Mouse (Mus musculus): Measurements from ENCODE around the gene Fga. TPM values are rescaled to one million over a fixed set of nuclear protein-coding genes. Genes with fewer than 3 reads are reported as not detected.

Gene Fga
- polyA plus RNA-seq, 1 experiment from 2014 or later = 3.9 TPM

- H3K4me2 ChIP-seq (replicated peaks; ENCODE audit: low read depth) = no peak overlapping the region
- H3K9me3 ChIP-seq (ENCODE audit: control insufficient read depth, low read length) = no peaks in the 10 kb centered on the region
- no peak overlapping the region for H3K27ac ChIP-seq (replicated peaks)
- TF ChIP-seq CTCF (IDR thresholded peaks at IDR 0.05; ENCODE audit: low read depth) (no peak), EP300 (optimal IDR thresholded peaks at IDR 0.05) (no peak)
- H3K4me3 ChIP-seq (ENCODE audit: low read depth, low read length) = no peak overlapping the region
- ATAC-seq (ENCODE audit: low FRiP score, low TSS enrichment) = no peak
- no peak for DNase-seq (ENCODE audit: low spot score)
- no peak overlapping the region for H3K9ac ChIP-seq (ENCODE audit: low read length)
- WGBS = 76% methylated on average over 11 of the region's 11 CpGs
- no peaks in the 10 kb centered on the region for H3K27me3 ChIP-seq (ENCODE audit: control insufficient read depth, insufficient read depth, low read length)
- no peaks in the 10 kb centered on the region for H3K36me3 ChIP-seq (ENCODE audit: control insufficient read depth, insufficient read depth, low read length)
- no peaks in the 10 kb centered on the region for H3K4me1 ChIP-seq (replicated peaks; ENCODE audit: control insufficient read depth, insufficient read depth)
These were observed 20.8 kb downstream of the Fga start for GRCm38 (mm10) chr3:83046649-83047048.

DNA sequence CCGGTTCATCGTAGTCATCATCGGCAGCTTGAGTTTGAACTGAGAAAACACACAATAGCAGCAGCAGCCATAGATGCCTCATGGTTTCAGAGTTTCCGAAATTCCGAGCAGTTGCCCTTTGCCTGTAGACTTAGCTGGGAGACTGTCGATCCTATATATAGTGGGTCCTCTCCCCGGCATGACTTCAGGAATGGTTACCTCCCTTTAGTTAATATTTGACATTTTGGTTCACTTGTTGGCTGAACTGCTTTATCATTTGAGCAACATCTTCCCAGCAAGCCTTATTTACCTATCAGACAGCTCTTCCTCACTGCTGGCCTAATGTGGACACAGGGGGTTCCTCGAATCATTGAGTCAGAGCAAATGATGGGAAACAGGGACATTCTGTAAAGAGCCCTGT is 23.8 kb downstream of the Fga start, which contains the start of gene Fgb:
Fgb (minus strand) TSS at position 184 of the 400 bp plus-strand sequence.
- H3K4me2 ChIP-seq (replicated peaks; ENCODE audit: low read depth) = no peak within 1 kb of the TSS
- WGBS = 78% methylated on average over 8 of the region's 8 CpGs

GRCm38 (mm10) chr3:83050661-83051060 is 24.8 kb downstream of the Fga start:
- Histone ChIP-seq H3K4me1 (replicated peaks; ENCODE audit: control insufficient read depth, insufficient read depth) (no peaks in the 10 kb centered on the region), H3K27me3 (ENCODE audit: control insufficient read depth, insufficient read depth, low read length) (no peaks in the 10 kb centered on the region), H3K9me3 (ENCODE audit: control insufficient read depth, low read length) (no peaks in the 10 kb centered on the region), H3K27ac (replicated peaks) (no peak overlapping the region), H3K36me3 (ENCODE audit: control insufficient read depth, insufficient read depth, low read length) (no peaks in the 10 kb centered on the region), H3K4me2 (replicated peaks; ENCODE audit: low read depth) (no peak overlapping the region), H3K4me3 (ENCODE audit: low read depth, low read length) (no peak overlapping the region), H3K9ac (ENCODE audit: low read length) (no peak overlapping the region)
- 53% methylated on average over 5 of the region's 5 CpGs for WGBS
- ATAC-seq (ENCODE audit: low FRiP score, low TSS enrichment) (no peak), DNase-seq (ENCODE audit: low spot score) (no peak)
- TF ChIP-seq CTCF (IDR thresholded peaks at IDR 0.05; ENCODE audit: low read depth) (no peak), EP300 (optimal IDR thresholded peaks at IDR 0.05) (no peak)

More for the DNA sequence above, 23.8 kb downstream of the Fga start, which contains the start of gene Fgb:
- H3K36me3 ChIP-seq (ENCODE audit: control insufficient read depth, insufficient read depth, low read length) = no peaks in the 10 kb centered on the region
- no peaks in the 10 kb centered on the region for H3K9me3 ChIP-seq (ENCODE audit: control insufficient read depth, low read length)
- H3K27ac ChIP-seq (replicated peaks) = no peak within 1 kb of the TSS
- H3K27me3 ChIP-seq (ENCODE audit: control insufficient read depth, insufficient read depth, low read length) = no peaks in the 10 kb centered on the region
- no peak for DNase-seq (ENCODE audit: low spot score)
- TF ChIP-seq EP300 (optimal IDR thresholded peaks at IDR 0.05) (no peak), CTCF (IDR thresholded peaks at IDR 0.05; ENCODE audit: low read depth) (no peak)
- no peak within 1 kb of the TSS for H3K9ac ChIP-seq (ENCODE audit: low read length)
- H3K4me3 ChIP-seq (ENCODE audit: low read depth, low read length) = no peak within 1 kb of the TSS
- ATAC-seq (ENCODE audit: low FRiP score, low TSS enrichment) = no peak
- H3K4me1 ChIP-seq (replicated peaks; ENCODE audit: control insufficient read depth, insufficient read depth) = no peaks in the 10 kb centered on the region

DNA sequence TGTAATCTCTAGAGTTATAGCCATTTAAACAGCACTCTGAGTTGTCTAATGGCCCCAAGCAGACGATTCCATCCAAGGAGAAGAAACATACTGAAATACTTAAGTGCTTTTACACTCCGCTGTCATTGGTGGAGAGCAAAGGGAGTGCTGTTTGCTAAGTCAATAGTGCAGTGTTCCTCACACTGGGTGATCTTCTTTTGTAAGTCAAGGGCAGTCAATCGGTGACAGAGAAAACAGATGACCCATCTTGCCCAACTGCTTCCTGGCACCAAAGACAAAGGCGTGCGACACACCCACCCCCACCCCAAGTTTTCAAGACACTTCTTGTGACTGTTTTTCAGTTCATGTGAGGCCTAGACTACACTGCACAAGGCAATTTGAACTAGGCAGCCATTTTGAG is 26.2 kb downstream of the Fga start:
- WGBS = 69% methylated on average over 5 of the region's 5 CpGs
- TF ChIP-seq CTCF (IDR thresholded peaks at IDR 0.05; ENCODE audit: low read depth) (no peak), EP300 (optimal IDR thresholded peaks at IDR 0.05) (no peak)
- DNase-seq (ENCODE audit: low spot score) = no peak
- Histone ChIP-seq H3K9ac (ENCODE audit: low read length) (no peak overlapping the region), H3K4me2 (replicated peaks; ENCODE audit: low read depth) (no peak overlapping the region), H3K27ac (replicated peaks) (no peak overlapping the region), H3K4me3 (ENCODE audit: low read depth, low read length) (no peak overlapping the region), H3K4me1 (replicated peaks; ENCODE audit: control insufficient read depth, insufficient read depth) (peaks cover 3% of the 10 kb centered on the region; the same call in 1 of the 2 replicates), H3K27me3 (ENCODE audit: control insufficient read depth, insufficient read depth, low read length) (no peaks in the 10 kb centered on the region), H3K9me3 (ENCODE audit: control insufficient read depth, low read length) (no peaks in the 10 kb centered on the region), H3K36me3 (ENCODE audit: control insufficient read depth, insufficient read depth, low read length) (no peaks in the 10 kb centered on the region)
- no peak for ATAC-seq (ENCODE audit: low FRiP score, low TSS enrichment)

DNA sequence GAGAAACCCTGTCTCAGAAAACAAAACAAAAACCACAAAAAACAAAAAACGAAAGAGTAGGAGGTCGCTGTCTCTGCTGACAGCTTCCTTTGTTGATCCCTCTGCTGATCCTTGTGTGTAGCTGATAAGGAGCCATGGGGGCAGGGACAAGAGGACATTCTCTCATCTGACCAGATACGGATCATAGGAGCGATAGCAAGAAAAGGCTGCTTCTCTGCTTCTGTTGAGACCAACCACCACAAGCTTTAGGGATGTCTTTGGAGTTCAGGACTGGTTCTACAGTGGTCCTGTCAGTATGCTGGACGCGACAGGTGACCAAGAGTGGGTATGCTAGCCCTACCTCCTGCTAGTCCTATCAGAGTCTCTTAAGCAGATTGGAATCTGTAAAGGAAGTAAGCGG is 27.2 kb downstream of the Fga start:
- Histone ChIP-seq H3K4me3 (ENCODE audit: low read depth, low read length) (no peak overlapping the region), H3K4me2 (replicated peaks; ENCODE audit: low read depth) (no peak overlapping the region), H3K9ac (ENCODE audit: low read length) (no peak overlapping the region), H3K4me1 (replicated peaks; ENCODE audit: control insufficient read depth, insufficient read depth) (peaks cover 3% of the 10 kb centered on the region; the same call in 1 of the 2 replicates), H3K27me3 (ENCODE audit: control insufficient read depth, insufficient read depth, low read length) (no peaks in the 10 kb centered on the region), H3K9me3 (ENCODE audit: control insufficient read depth, low read length) (no peaks in the 10 kb centered on the region), H3K27ac (replicated peaks) (no peak overlapping the region), H3K36me3 (ENCODE audit: control insufficient read depth, insufficient read depth, low read length) (0 out of 2 replicates have a peak, but pooled peaks cover 2% of the 10 kb centered on the region)
- 84% methylated on average over 7 of the region's 7 CpGs for WGBS
- ATAC-seq (ENCODE audit: low FRiP score, low TSS enrichment) = no peak
- DNase-seq (ENCODE audit: low spot score) = no peak
- TF ChIP-seq EP300 (optimal IDR thresholded peaks at IDR 0.05) (no peak), CTCF (IDR thresholded peaks at IDR 0.05; ENCODE audit: low read depth) (no peak)

DNA sequence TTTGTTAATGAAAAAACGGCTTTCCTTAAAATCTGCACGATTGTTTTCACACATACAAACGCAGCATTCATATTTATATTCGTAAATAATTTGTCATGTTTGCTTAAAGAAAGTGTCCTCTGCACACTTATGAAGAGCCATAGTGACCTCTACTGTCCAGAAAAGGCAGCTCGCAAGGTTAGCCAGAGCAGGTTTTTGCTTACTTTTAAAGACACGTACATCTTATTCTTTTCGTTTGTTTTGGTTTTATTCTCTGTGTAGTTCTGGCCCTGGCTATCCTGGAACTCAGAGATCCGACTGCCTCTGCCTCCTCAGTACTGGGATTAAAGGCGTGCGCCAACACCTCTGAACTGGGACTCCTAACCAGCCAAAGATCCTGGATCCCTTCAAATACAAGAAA is 27.9 kb downstream of the Fga start:
- H3K4me1 ChIP-seq (replicated peaks; ENCODE audit: control insufficient read depth, insufficient read depth) = peaks cover 3% of the 10 kb centered on the region; the same call in 1 of the 2 replicates
- H3K4me2 ChIP-seq (replicated peaks; ENCODE audit: low read depth) = no peak overlapping the region
- H3K9me3 ChIP-seq (ENCODE audit: control insufficient read depth, low read length) = no peaks in the 10 kb centered on the region
- no peak for TF ChIP-seq EP300 (optimal IDR thresholded peaks at IDR 0.05)
- TF ChIP-seq CTCF (IDR thresholded peaks at IDR 0.05; ENCODE audit: low read depth) = peak; percentile 83
- H3K27ac ChIP-seq (replicated peaks) = no peak overlapping the region
- DNase-seq (ENCODE audit: low spot score) (peak; percentile 31), ATAC-seq (ENCODE audit: low FRiP score, low TSS enrichment) (no peak)
- H3K36me3 ChIP-seq (ENCODE audit: control insufficient read depth, insufficient read depth, low read length) = 0 out of 2 replicates have a peak, but pooled peaks cover 2% of the 10 kb centered on the region
- H3K27me3 ChIP-seq (ENCODE audit: control insufficient read depth, insufficient read depth, low read length) = no peaks in the 10 kb centered on the region
- H3K9ac ChIP-seq (ENCODE audit: low read length) = no peak overlapping the region
- 21% methylated on average over 10 of the region's 10 CpGs for WGBS
- no peak overlapping the region for H3K4me3 ChIP-seq (ENCODE audit: low read depth, low read length)
